Mouse (Mus musculus) G1E (cell line): ENCODE data around the gene Spry2. TPM values are rescaled to one million over a fixed set of nuclear protein-coding genes. Genes with fewer than 3 reads are reported as not detected.

Experiments used
- ATAC-seq: 2 replicates; pipeline ENCODE4 v1.8.0; 2016; ENCODE audit warnings: mild to moderate bottlenecking; ENCODE audit not compliant: insufficient number of reproducible peaks, poor library complexity, low FRiP score, severe bottlenecking; ENCODE audit errors: extremely low read depth
- DNase-seq: peaks from one replicate; pipeline ENCODE4 v3.0.0; 2012; ENCODE audit warnings: low spot score
- H3K27me3 ChIP-seq: 2 replicates; pipeline ENCODE4 v1.6.1; 2012; ENCODE audit warnings: mild to moderate bottlenecking, low read length, inconsistent platforms; ENCODE audit not compliant: insufficient read depth
- H3K36me3 ChIP-seq: replicated peaks from 2 replicates; pipeline ENCODE3; 2012; ENCODE audit warnings: mild to moderate bottlenecking, inconsistent platforms
- H3K4me1 ChIP-seq: 2 replicates; pipeline ENCODE4 v1.6.1; 2012; ENCODE audit warnings: low read depth, low read length, inconsistent platforms, mixed read lengths; ENCODE audit not compliant: insufficient read depth
- H3K4me3 ChIP-seq: 2 replicates; pipeline ENCODE4 v1.5.1; 2012; ENCODE audit warnings: low read depth, mild to moderate bottlenecking, inconsistent platforms, low read length, moderate library complexity, mixed read lengths
- H3K9me3 ChIP-seq: replicated peaks from 2 replicates; pipeline ENCODE4 v1.6.1; 2012; ENCODE audit warnings: inconsistent platforms
- CTCF ChIP-seq: IDR thresholded peaks from 2 replicates; pipeline ENCODE4 v1.5.1; 2012; ENCODE audit warnings: low read depth, low read length, inconsistent platforms, mixed read lengths
- GATA1 ChIP-seq: IDR thresholded peaks from 2 replicates; pipeline ENCODE4 v1.6.1; 2012; ENCODE audit warnings: borderline replicate concordance, low read length, inconsistent platforms, mixed read lengths
- GATA2 ChIP-seq: IDR thresholded peaks from 2 replicates; pipeline ENCODE4 v1.6.1; 2012; ENCODE audit warnings: low read depth, low read length, inconsistent platforms, borderline replicate concordance
- POLR2AphosphoS5 ChIP-seq: IDR thresholded peaks from 2 replicates; pipeline ENCODE4 v1.6.1; 2012; ENCODE audit warnings: low read depth, low read length, inconsistent platforms; ENCODE audit not compliant: insufficient replicate concordance
- TAL1 ChIP-seq: conservative IDR thresholded peaks from 2 replicates; pipeline ENCODE4 v1.6.1; 2012; ENCODE audit warnings: low read depth, low read length, inconsistent platforms, mixed read lengths
- polyA plus RNA-seq: library from polyadenylated mRNA; stranded (reverse); fragments of >175 nt; gene quantifications from 2 replicates; pipeline ENCODE4 v1.2.3, GENCODE M21; 2012
- total RNA-seq, 2 experiments: library from RNA; stranded (forward) in 1 of 2; stranded (reverse) in 1 of 2; fragments of 200-1000 nt in 1 of 2; fragments of >200 nt in 1 of 2; fragmentation: Nextera tagmentation in 1 of 2; gene quantifications; 2 replicates each; pipeline ENCODE4 v1.2.3; 2014 to 2017

Gene Spry2
- total and polyA plus RNA-seq, 3 experiments, result 0.11 TPM; not detected in 2

GRCm38 (mm10) chr14:105902807-105903206 lies 6.2 kb upstream of the Spry2 start:
- no peaks in the 10 kb centered on the region; the same call in 1 of the 2 replicates for H3K4me1 ChIP-seq
- H3K27me3 ChIP-seq, result no peaks in the 10 kb centered on the region; the same call in 1 of the 2 replicates
- H3K4me3 ChIP-seq, result no peak overlapping the region
- H3K36me3 ChIP-seq, result no peaks in the 10 kb centered on the region
- TF ChIP-seq TAL1 (no peak), POLR2AphosphoS5 (no peak), CTCF (no peak), GATA2 (no peak), GATA1 (no peak)
- no peak for DNase-seq
- H3K9me3 ChIP-seq, result peaks cover 40% of the 10 kb centered on the region
- ATAC-seq, result no peak

GRCm38 (mm10) chr14:105900841-105901240 lies 4.2 kb upstream of the Spry2 start:
- Histone ChIP-seq H3K27me3 (no peaks in the 10 kb centered on the region; the same call in 1 of the 2 replicates), H3K36me3 (no peaks in the 10 kb centered on the region), H3K4me1 (no peaks in the 10 kb centered on the region; the same call in 1 of the 2 replicates), H3K9me3 (peaks cover 55% of the 10 kb centered on the region), H3K4me3 (no peak overlapping the region)
- ATAC-seq (no peak), DNase-seq (no peak)
- TF ChIP-seq CTCF, result no peak
- TF ChIP-seq TAL1, result no peak
- TF ChIP-seq POLR2AphosphoS5, result no peak
- no peak for TF ChIP-seq GATA1
- TF ChIP-seq GATA2, result no peak

- Histone ChIP-seq H3K4me1 (no peaks in the 10 kb centered on the region; the same call in 1 of the 2 replicates), H3K27me3 (no peaks in the 10 kb centered on the region; the same call in 1 of the 2 replicates), H3K9me3 (peaks cover 55% of the 10 kb centered on the region), H3K36me3 (no peaks in the 10 kb centered on the region), H3K4me3 (no peak overlapping the region)
- DNase-seq (no peak), ATAC-seq (no peak)
- no peak for TF ChIP-seq TAL1
- TF ChIP-seq POLR2AphosphoS5, result no peak
Measured at GRCm38 (mm10) chr14:105899116-105899515, 2.5 kb upstream of the Spry2 start.

- H3K27me3 ChIP-seq, result no peaks in the 10 kb centered on the region; the same call in 1 of the 2 replicates
- no peaks in the 10 kb centered on the region for H3K36me3 ChIP-seq
- peak overlapping the region; percentile 35; the same call in 1 of the 2 replicates for H3K4me3 ChIP-seq
- TF ChIP-seq GATA1, result no peak
- no peak for TF ChIP-seq POLR2AphosphoS5
- no peak for TF ChIP-seq GATA2
- TF ChIP-seq CTCF, result no peak
- no peak for TF ChIP-seq TAL1
- no peak for DNase-seq
- no peaks in the 10 kb centered on the region; the same call in 1 of the 2 replicates for H3K4me1 ChIP-seq
- H3K9me3 ChIP-seq, result peaks cover 59% of the 10 kb centered on the region
- no peak for ATAC-seq
Measured at GRCm38 (mm10) chr14:105898266-105899111, 1.9 kb upstream of the Spry2 start.

- H3K9me3 ChIP-seq, result peaks cover 63% of the 10 kb centered on the region
- no peaks in the 10 kb centered on the region; the same call in 1 of the 2 replicates for H3K4me1 ChIP-seq
- no peak for DNase-seq
- H3K36me3 ChIP-seq, result no peaks in the 10 kb centered on the region
- no peaks in the 10 kb centered on the region; the same call in 1 of the 2 replicates for H3K27me3 ChIP-seq
- ATAC-seq, result no peak
- TF ChIP-seq CTCF (no peak), TAL1 (no peak), GATA2 (no peak), GATA1 (no peak), POLR2AphosphoS5 (no peak)
- no peak overlapping the region for H3K4me3 ChIP-seq
Measured at GRCm38 (mm10) chr14:105897569-105898101, 1.0 kb upstream of the Spry2 start.

GRCm38 (mm10) chr14:105895961-105896651 lies 513 bp downstream of the Spry2 start:
- TF ChIP-seq POLR2AphosphoS5, result no peak
- TF ChIP-seq CTCF, result no peak
- TF ChIP-seq TAL1, result no peak
- TF ChIP-seq GATA1, result no peak
- TF ChIP-seq GATA2, result no peak
- ATAC-seq (no peak), DNase-seq (no peak)
- Histone ChIP-seq H3K9me3 (peaks cover 60% of the 10 kb centered on the region), H3K27me3 (no peaks in the 10 kb centered on the region; the same call in 1 of the 2 replicates), H3K4me1 (no peaks in the 10 kb centered on the region; the same call in 1 of the 2 replicates), H3K4me3 (peak overlapping the region; percentile 14; the same call in 1 of the 2 replicates), H3K36me3 (no peaks in the 10 kb centered on the region)
